Mouse (Mus musculus) ES-E14 (cell line): ENCODE measurements at regions not wholly inside any gene's neighbourhood (a gene's known extent, or its start where the extent isn't known, plus 50 kb on each side); places are given as distances from the start of the nearest gene placed in this dataset.

Experiments used
- HCFC1 ChIP-seq: IDR thresholded peaks from 2 replicates; pipeline ENCODE4 v1.6.1; 2012; ENCODE audit warnings: low read length, inconsistent platforms, borderline replicate concordance; ENCODE audit not compliant: insufficient read depth
- MAFK ChIP-seq: IDR thresholded peaks from 2 replicates; pipeline ENCODE4 v1.6.1; 2014; ENCODE audit warnings: mild to moderate bottlenecking, low read depth, low read length, inconsistent platforms; ENCODE audit not compliant: insufficient read depth
- ZC3H11A ChIP-seq: IDR thresholded peaks from 2 replicates; pipeline ENCODE4 v1.6.1; 2012; ENCODE audit warnings: low read depth, mild to moderate bottlenecking, inconsistent platforms, low read length, borderline replicate concordance

- no peak for TF ChIP-seq ZC3H11A
- TF ChIP-seq MAFK, result no peak
- TF ChIP-seq HCFC1, result no peak
Measured at GRCm38 (mm10) chr1:23207024-23207423, 105.0 kb upstream of the 4933415F23Rik start.
